Mouse (Mus musculus): Measurements from ENCODE around the gene Angel1.

Gene Angel1

GRCm38 (mm10) chr12:86679546-86679930 is 46.7 kb downstream of the Angel1 start:
- DNase-seq (ENCODE audit: low spot score), result no peak

- peak; percentile 21 for DNase-seq (ENCODE audit: low spot score)
These were observed 47.4 kb downstream of the Angel1 start, which contains the start of gene Vash1 for GRCm38 (mm10) chr12:86678591-86679545. Gene Vash1, plus strand, starts transcription at chr12:86678700.

- no peak for DNase-seq (ENCODE audit: low spot score)
These were observed 53.8 kb downstream of the Angel1 start for GRCm38 (mm10) chr12:86672507-86672906.

DNA sequence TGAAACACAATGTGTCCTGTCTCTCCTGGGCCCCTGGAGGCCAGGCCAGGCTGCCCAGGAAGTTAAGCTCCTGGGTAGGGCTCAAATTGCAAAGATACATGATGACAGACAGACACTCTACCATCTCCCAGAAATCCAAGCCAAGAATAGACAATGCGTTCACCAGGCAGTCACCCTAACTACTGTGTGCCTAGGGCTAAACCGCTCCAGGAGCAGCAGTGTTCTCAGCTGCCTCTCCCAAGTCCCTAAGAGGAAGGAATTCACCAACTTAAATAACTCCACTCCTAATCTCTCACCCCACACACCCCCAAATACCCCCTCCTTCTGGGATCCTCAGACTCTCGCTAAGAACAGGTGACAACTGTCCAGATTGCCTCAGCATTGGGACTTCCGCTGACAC is 54.2 kb downstream of the Angel1 start:
- DNase-seq (ENCODE audit: low spot score), result no peak

DNA sequence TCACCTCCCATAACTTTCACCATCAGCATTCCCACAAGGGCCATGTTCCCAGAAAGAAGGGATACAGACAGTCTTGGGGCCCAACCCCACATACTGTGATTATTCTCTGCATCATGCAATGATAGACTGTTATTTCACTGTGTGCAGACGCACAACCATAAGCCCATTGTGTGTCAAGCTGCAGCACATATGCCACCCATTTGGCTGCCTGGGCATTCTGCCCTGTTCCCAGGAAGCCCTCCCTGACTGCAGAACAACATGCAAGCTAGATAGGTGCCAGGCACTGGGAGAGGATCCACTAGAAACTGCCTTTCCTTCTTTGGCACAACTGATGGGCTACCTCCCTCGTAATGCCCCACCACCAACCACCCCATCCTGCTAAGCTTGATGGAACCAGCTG is 57.9 kb downstream of the Angel1 start:
- DNase-seq (ENCODE audit: low spot score), result no peak

- DNase-seq (ENCODE audit: low spot score), result no peak
These were observed 60.6 kb downstream of the Angel1 start for GRCm38 (mm10) chr12:86665656-86666055.

DNA sequence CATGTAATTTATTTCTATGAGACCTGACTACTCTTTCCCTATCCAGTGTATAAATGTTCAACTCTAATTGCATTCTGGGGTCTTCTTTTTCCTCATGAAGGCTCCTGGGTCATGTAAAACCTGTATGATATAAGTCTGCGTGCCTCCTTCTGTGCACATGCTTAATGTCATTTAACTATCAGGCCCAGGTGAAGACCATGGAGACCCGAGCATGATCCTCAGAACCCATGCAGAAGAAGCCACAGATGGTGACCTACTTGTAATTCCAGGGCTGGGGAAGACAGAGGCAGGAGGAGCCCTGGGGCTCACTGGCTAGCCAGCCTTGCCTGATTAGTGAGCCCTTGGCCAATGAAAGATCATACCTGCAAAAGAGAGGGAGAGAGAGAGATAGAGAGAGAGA is 65.8 kb downstream of the Angel1 start:
- DNase-seq (ENCODE audit: low spot score), result no peak

DNA sequence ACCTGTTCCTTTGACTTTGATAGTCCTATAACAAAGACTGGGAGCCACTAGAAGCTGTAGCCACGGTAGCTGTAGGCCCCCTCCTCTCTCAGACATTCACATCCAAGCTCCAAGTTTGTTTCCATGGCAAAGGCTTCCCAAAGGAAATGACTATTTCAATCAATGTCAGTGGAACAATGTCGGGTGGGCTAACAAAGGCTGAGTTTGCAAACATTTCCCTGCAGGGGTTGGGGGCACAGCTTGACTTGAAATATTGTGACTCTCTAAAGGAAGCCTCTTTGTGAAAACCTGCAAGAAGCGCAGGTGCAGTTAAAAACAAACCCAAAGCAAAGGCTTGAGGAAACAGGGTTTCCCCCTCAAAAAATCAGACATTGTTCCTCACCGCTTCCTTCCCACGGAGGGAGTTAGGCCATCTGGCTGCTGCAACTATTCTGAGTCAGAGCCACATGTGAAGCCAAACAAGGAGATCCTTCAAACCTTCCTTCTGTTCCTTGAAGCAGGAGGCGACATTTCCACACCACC is 66.8 kb downstream of the Angel1 start:
- DNase-seq (ENCODE audit: low spot score), result no peak

GRCm38 (mm10) chr12:86652570-86653041 is 73.7 kb downstream of the Angel1 start:
- peak; percentile 80 for DNase-seq (ENCODE audit: low spot score)

DNA sequence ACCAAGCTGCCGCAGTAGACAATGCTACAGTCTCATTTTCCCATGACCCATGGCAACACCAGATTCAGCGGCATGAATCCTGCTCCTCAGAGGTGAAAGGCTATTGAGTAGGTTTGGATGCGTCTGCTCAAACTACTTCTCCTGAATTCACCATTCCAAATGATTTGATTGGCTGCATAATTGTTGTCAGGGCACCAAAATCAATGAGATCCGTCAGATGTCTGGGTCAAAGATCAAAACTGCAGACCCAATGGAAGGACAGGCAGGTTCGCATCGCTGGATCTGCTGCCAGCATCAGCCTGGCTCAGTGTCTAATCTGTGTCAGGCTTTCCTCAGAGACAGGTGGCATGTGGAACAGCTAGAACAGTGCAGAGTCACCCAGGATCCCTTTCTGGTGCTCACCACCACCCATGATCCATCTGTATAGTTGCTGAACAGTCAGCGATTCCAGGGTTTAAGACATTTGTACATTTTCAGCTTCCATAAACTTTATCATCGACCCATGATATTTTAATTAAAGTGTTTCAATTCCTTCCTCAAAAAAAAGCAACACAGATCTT is 74.9 kb downstream of the Angel1 start:
- DNase-seq (ENCODE audit: low spot score), result no peak
